Mouse (Mus musculus) heart, embryonic 11.5 days (tissue): ENCODE measurements around the gene Siah2. TPM values are rescaled to one million over a fixed set of nuclear protein-coding genes. Genes with fewer than 3 reads are reported as not detected.
A peak's percentile ranks its signal among the peaks of the same experiment; 100 is the strongest.

Experiments
- ATAC-seq: fragments of 200-750 bp; cut with Nextera tagmentation; replicated peaks from 2 replicates; pipeline ENCODE4 v1.8.0; 2017; ENCODE audit warnings: moderate library complexity; ENCODE audit not compliant: insufficient number of reproducible peaks, low FRiP score, low TSS enrichment
- H3K27ac ChIP-seq: fragments of 300-500 bp; sonication (generic); 2 replicates; pipeline ENCODE4 v1.5.1; 2014; ENCODE audit warnings: mild to moderate bottlenecking, low read depth, low read length
- H3K27me3 ChIP-seq: fragments of 300-500 bp; sonication (generic); 2 replicates; pipeline ENCODE4 v1.6.1; 2014; ENCODE audit warnings: mild to moderate bottlenecking, low read length, mixed read lengths; ENCODE audit not compliant: control insufficient read depth, insufficient read depth
- H3K36me3 ChIP-seq: fragments of 300-500 bp; sonication (generic); 2 replicates; pipeline ENCODE4 v1.6.1; 2014; ENCODE audit warnings: mild to moderate bottlenecking, low read length, moderate library complexity, mixed read lengths; ENCODE audit not compliant: control insufficient read depth, insufficient read depth
- H3K4me1 ChIP-seq: fragments of 300-500 bp; sonication (generic); 2 replicates; pipeline ENCODE4 v1.6.1; 2014; ENCODE audit warnings: low read length; ENCODE audit not compliant: control insufficient read depth, insufficient read depth
- H3K4me2 ChIP-seq: fragments of 300-500 bp; sonication (generic); 2 replicates; pipeline ENCODE4 v1.6.1; 2014; ENCODE audit warnings: mild to moderate bottlenecking, moderate library complexity
- H3K4me3 ChIP-seq: fragments of 300-500 bp; sonication (generic); 2 replicates; pipeline ENCODE4 v1.5.1; 2014; ENCODE audit warnings: low read depth, low read length
- H3K9ac ChIP-seq: fragments of 300-500 bp; sonication (generic); 2 replicates; pipeline ENCODE4 v1.6.1; 2014; ENCODE audit warnings: mild to moderate bottlenecking, low read depth, low read length, moderate library complexity
- H3K9me3 ChIP-seq: fragments of 300-500 bp; sonication (generic); replicated peaks from 2 replicates; pipeline ENCODE4 v1.6.1; 2016; ENCODE audit warnings: low read length; ENCODE audit not compliant: control insufficient read depth
- WGBS: fragments of 180-500 bp; shearing (Covaris S2); extraction: QIAGEN DNeasy Blood & Tissue Kit; methylation state at CpG from one replicate; pipeline ENCODE4 v1.1.7; 2014; ENCODE audit not compliant: insufficient replicate concordance; 5-methylcytosine and 5-hydroxymethylcytosine counted together
- polyA plus RNA-seq: library from polyadenylated mRNA; unstranded; fragments of >200 nt; fragmentation: Nextera tagmentation; extraction: Ambion mirVana; gene quantifications from 2 replicates; pipeline ENCODE4 v1.2.1, GENCODE M21; 2014

Siah2 gene
- 5.4 TPM in 2 replicates for polyA plus RNA-seq

- Histone ChIP-seq H3K4me1 (peaks cover 11% of the 10 kb centered on the region), H3K9me3 (no peaks in the 10 kb centered on the region), H3K36me3 (no peaks in the 10 kb centered on the region), H3K27ac (peak within 1 kb of the TSS; percentile 89), H3K9ac (peak within 1 kb of the TSS; percentile 92), H3K27me3 (no peaks in the 10 kb centered on the region), H3K4me3 (peak within 1 kb of the TSS; percentile 87), H3K4me2 (peak within 1 kb of the TSS; percentile 91)
- WGBS = under 1% methylated on average over 77 of the region's 87 CpGs
- peak; percentile 89 for ATAC-seq
These were observed at the start of gene Siah2 for GRCm38 (mm10) chr3:58691997-58692721. Gene Siah2, minus strand, starts transcription at chr3:58692400.

GRCm38 (mm10) chr3:58739536-58739935, 47.3 kb upstream of the Siah2 start:
- no peaks in the 10 kb centered on the region for H3K36me3 ChIP-seq
- H3K27ac ChIP-seq = no peak overlapping the region
- 31% methylated on average over 2 of the region's 2 CpGs for WGBS
- H3K4me2 ChIP-seq = no peak overlapping the region
- H3K9me3 ChIP-seq = no peaks in the 10 kb centered on the region
- no peak for ATAC-seq
- H3K4me1 ChIP-seq = no peaks in the 10 kb centered on the region
- H3K9ac ChIP-seq = no peak overlapping the region
- no peaks in the 10 kb centered on the region for H3K27me3 ChIP-seq
- H3K4me3 ChIP-seq = no peak overlapping the region

DNA sequence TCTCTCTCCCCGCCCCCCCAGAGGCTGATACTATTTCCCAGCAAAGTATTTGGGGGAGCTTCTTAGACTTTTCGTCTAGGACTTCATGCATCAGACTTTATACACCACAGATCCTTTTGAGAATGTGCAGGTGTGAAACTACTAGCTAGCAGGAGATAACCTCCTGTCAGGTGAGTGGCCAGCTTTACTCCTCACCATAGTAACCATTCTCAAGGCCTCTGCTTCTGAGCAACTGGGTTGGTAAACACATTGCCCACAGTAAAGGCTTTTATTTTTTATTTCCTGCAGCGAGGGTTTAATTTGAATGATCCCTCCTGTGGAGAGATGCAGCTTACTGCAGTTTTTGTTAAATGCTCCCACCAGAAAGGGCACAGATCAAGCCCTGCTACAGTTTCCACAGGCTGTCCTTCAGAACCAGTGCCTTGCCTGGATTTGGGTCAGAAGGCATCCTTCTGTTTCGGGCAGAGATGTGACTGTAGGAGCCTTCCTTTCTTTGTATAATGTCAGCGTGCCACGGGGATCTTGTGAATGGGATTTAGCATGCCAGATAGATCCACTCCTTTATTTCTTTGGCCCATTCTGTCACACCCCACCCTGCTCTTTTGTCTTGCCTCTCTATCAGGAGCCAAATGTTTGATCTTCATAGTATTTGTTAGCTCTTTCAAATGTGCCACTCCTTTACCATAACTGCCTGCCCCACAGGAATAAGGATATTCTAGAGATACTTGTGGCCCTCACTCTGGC, 46.3 kb upstream of the Siah2 start:
- Histone ChIP-seq H3K9me3 (no peaks in the 10 kb centered on the region), H3K36me3 (no peaks in the 10 kb centered on the region), H3K9ac (no peak overlapping the region), H3K4me3 (no peak overlapping the region), H3K4me2 (no peak overlapping the region), H3K4me1 (no peaks in the 10 kb centered on the region), H3K27me3 (no peaks in the 10 kb centered on the region), H3K27ac (no peak overlapping the region)
- no peak for ATAC-seq
- WGBS = 24% methylated on average over 6 of the region's 6 CpGs

DNA sequence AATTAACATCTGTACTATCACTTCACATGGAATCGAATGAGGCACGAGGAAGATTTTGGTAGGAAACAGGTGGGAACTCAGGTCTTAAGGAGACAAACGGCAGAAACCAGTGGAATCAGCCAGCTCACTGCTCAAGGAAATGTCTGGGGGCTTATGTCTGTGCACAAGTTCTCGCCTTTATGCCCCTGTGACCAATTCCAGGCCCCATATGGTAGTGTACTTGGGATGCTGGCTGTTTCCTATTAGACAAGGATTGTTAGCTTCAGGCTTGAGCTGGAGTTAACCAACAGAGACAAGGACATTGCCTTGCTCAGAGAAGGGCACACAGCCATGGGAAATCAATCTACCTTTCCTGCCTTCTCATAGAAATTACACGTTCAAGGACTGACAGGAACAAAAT, 39.3 kb upstream of the Siah2 start:
- no peaks in the 10 kb centered on the region for H3K36me3 ChIP-seq
- no peak overlapping the region for H3K9ac ChIP-seq
- no peak overlapping the region for H3K4me2 ChIP-seq
- H3K4me3 ChIP-seq = no peak overlapping the region
- H3K27ac ChIP-seq = no peak overlapping the region
- H3K9me3 ChIP-seq = no peaks in the 10 kb centered on the region
- no peaks in the 10 kb centered on the region for H3K27me3 ChIP-seq
- ATAC-seq = no peak
- 76% methylated on average over 5 of the region's 5 CpGs for WGBS
- no peaks in the 10 kb centered on the region for H3K4me1 ChIP-seq

GRCm38 (mm10) chr3:58730580-58730979, 38.4 kb upstream of the Siah2 start:
- Histone ChIP-seq H3K27me3 (no peaks in the 10 kb centered on the region), H3K4me3 (no peak overlapping the region), H3K27ac (no peak overlapping the region), H3K9me3 (no peaks in the 10 kb centered on the region), H3K36me3 (no peaks in the 10 kb centered on the region), H3K9ac (no peak overlapping the region), H3K4me2 (no peak overlapping the region), H3K4me1 (no peaks in the 10 kb centered on the region)
- ATAC-seq = no peak
- 75% methylated on average over 3 of the region's 3 CpGs for WGBS

DNA sequence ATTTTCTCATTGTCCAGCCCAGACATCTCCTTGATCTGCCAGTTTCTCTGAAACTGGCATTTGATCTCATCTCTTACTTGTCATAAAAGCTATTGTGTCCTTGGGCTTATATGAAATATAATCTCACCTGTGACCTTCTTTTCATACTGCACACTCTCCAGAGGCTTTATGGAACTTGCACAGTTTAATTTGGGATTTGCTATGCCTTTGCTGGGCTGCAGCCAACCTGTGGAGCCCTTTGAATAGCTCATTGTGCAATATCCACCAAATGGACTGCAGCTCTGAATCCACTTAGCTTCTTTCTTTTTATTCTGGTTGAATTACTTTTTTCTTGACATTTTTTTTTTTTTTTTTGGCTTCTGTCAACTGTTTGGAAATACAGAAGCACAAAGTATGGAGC, 37.3 kb upstream of the Siah2 start:
- H3K27me3 ChIP-seq = no peaks in the 10 kb centered on the region
- H3K9ac ChIP-seq = no peak overlapping the region
- no peak overlapping the region for H3K4me2 ChIP-seq
- no peak for ATAC-seq
- no peaks in the 10 kb centered on the region for H3K36me3 ChIP-seq
- no peak overlapping the region for H3K27ac ChIP-seq
- no peaks in the 10 kb centered on the region for H3K9me3 ChIP-seq
- no peak overlapping the region for H3K4me3 ChIP-seq
- no peaks in the 10 kb centered on the region for H3K4me1 ChIP-seq

DNA sequence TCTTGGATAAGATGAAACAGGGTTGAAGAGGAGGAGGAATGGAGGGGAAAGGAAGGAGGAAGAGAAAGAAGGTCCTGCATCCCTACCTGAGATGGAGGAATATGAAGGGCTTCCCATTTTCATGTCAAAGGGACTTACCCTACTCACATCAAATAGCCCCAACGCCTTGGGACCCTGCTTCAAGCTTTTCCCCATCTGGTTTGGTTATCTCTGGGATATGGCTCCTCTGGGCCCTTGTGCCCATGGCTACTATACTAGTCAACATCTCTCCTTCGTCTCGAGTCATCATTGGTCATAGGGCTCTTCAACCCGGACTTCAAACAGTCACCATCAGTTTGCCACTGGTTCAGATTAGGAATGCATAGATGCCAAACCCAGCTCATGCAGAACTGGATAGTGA, 35.4 kb upstream of the Siah2 start:
- Histone ChIP-seq H3K36me3 (no peaks in the 10 kb centered on the region), H3K27ac (no peak overlapping the region), H3K4me1 (no peaks in the 10 kb centered on the region), H3K4me2 (no peak overlapping the region), H3K4me3 (no peak overlapping the region), H3K27me3 (no peaks in the 10 kb centered on the region), H3K9ac (no peak overlapping the region), H3K9me3 (no peaks in the 10 kb centered on the region)
- ATAC-seq = no peak
- 76% methylated on average over 4 of the region's 4 CpGs for WGBS

DNA sequence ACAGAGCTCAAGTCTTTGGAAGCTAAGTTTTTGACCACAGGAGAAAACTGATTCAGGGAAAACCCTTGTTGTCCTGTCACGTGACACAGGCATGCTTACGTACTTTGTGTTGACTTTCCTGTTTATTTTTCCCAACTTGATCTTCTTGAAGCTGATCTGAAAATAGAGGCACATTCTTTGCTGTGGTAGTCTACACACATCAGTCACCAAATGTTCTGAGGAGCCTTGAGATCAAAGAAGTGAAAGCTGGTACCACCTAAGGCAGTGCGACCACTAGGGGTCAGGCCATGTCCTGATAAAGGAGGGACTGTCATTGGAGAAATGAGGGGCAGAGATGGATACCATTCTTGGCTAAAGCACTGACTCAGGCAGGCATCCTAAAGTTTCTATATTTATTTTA, 34.8 kb upstream of the Siah2 start:
- Histone ChIP-seq H3K4me1 (no peaks in the 10 kb centered on the region), H3K4me3 (no peak overlapping the region), H3K27ac (no peak overlapping the region), H3K27me3 (no peaks in the 10 kb centered on the region), H3K9ac (no peak overlapping the region), H3K36me3 (no peaks in the 10 kb centered on the region), H3K4me2 (no peak overlapping the region), H3K9me3 (no peaks in the 10 kb centered on the region)
- 36% methylated on average over 3 of the region's 3 CpGs for WGBS
- no peak for ATAC-seq

- Histone ChIP-seq H3K9me3 (no peaks in the 10 kb centered on the region), H3K9ac (no peak overlapping the region), H3K36me3 (no peaks in the 10 kb centered on the region), H3K4me1 (no peaks in the 10 kb centered on the region), H3K27me3 (no peaks in the 10 kb centered on the region), H3K27ac (no peak overlapping the region), H3K4me2 (no peak overlapping the region), H3K4me3 (no peak overlapping the region)
- WGBS = 63% methylated on average over 3 of the region's 3 CpGs
- ATAC-seq = no peak
These were observed 34.2 kb upstream of the Siah2 start for GRCm38 (mm10) chr3:58726374-58726773.
